Mouse (Mus musculus): ENCODE measurements around the gene Chst3. TPM values are rescaled to one million over a fixed set of nuclear protein-coding genes. Genes with fewer than 3 reads are reported as not detected.
"Not testable (repeated sequence)": the region's sequence is repeated elsewhere in the genome, so short reads cannot be mapped to it uniquely, and the experiment has no call there.

Gene Chst3
- polyA plus RNA-seq, 1 experiment from 2014 or later = 1.3 TPM

GRCm38 (mm10) chr10:60162973-60163255 is 56.1 kb downstream of the Chst3 start:
- no peaks in the 10 kb centered on the region for H3K36me3 ChIP-seq (ENCODE audit: control insufficient read depth, insufficient read depth, low read length)
- DNase-seq (ENCODE audit: low spot score) (no peak), ATAC-seq (ENCODE audit: low read depth) (no peak)
- no peaks in the 10 kb centered on the region for H3K4me1 ChIP-seq (ENCODE audit: control insufficient read depth, insufficient read depth, low read length)
- WGBS = 86% methylated on average over 6 of the region's 6 CpGs
- H3K9ac ChIP-seq (ENCODE audit: low read depth, low read length) = no peak overlapping the region
- H3K4me2 ChIP-seq (ENCODE audit: low read depth, low read length) = no peak overlapping the region
- no peak overlapping the region for H3K27ac ChIP-seq (replicated peaks; ENCODE audit: low read depth, low read length)
- no peak overlapping the region for H3K4me3 ChIP-seq (ENCODE audit: low read depth, low read length)
- H3K27me3 ChIP-seq (replicated peaks; ENCODE audit: control insufficient read depth, insufficient read depth, low read length) = no peaks in the 10 kb centered on the region
- no peaks in the 10 kb centered on the region for H3K9me3 ChIP-seq (ENCODE audit: control insufficient read depth, low read length)

- 83% methylated on average over 8 of the region's 8 CpGs for WGBS
- H3K36me3 ChIP-seq (ENCODE audit: control insufficient read depth, insufficient read depth, low read length); H3K27ac ChIP-seq (replicated peaks; ENCODE audit: low read depth, low read length); H3K4me1 ChIP-seq (ENCODE audit: control insufficient read depth, insufficient read depth, low read length); DNase-seq (ENCODE audit: low spot score); H3K4me3 ChIP-seq (ENCODE audit: low read depth, low read length); ATAC-seq (ENCODE audit: low read depth); H3K27me3 ChIP-seq (replicated peaks; ENCODE audit: control insufficient read depth, insufficient read depth, low read length); H3K9ac ChIP-seq (ENCODE audit: low read depth, low read length); H3K9me3 ChIP-seq (ENCODE audit: control insufficient read depth, low read length); H3K4me2 ChIP-seq (ENCODE audit: low read depth, low read length): not testable (repeated sequence)
These were observed 56.7 kb downstream of the Chst3 start for GRCm38 (mm10) chr10:60162184-60162972.

GRCm38 (mm10) chr10:60161397-60161796 is 57.7 kb downstream of the Chst3 start:
- not testable (repeated sequence) for H3K36me3 ChIP-seq (ENCODE audit: control insufficient read depth, insufficient read depth, low read length); H3K4me1 ChIP-seq (ENCODE audit: control insufficient read depth, insufficient read depth, low read length); H3K9ac ChIP-seq (ENCODE audit: low read depth, low read length); H3K9me3 ChIP-seq (ENCODE audit: control insufficient read depth, low read length); H3K27me3 ChIP-seq (replicated peaks; ENCODE audit: control insufficient read depth, insufficient read depth, low read length); H3K4me3 ChIP-seq (ENCODE audit: low read depth, low read length); H3K4me2 ChIP-seq (ENCODE audit: low read depth, low read length); DNase-seq (ENCODE audit: low spot score); H3K27ac ChIP-seq (replicated peaks; ENCODE audit: low read depth, low read length); ATAC-seq (ENCODE audit: low read depth)
- 76% methylated on average over 3 of the region's 3 CpGs for WGBS

GRCm38 (mm10) chr10:60158144-60158543 is 60.9 kb downstream of the Chst3 start:
- Histone ChIP-seq H3K9ac (ENCODE audit: low read depth, low read length) (no peak overlapping the region), H3K4me1 (ENCODE audit: control insufficient read depth, insufficient read depth, low read length) (no peaks in the 10 kb centered on the region), H3K27ac (replicated peaks; ENCODE audit: low read depth, low read length) (no peak overlapping the region), H3K9me3 (ENCODE audit: control insufficient read depth, low read length) (no peaks in the 10 kb centered on the region), H3K36me3 (ENCODE audit: control insufficient read depth, insufficient read depth, low read length) (no peaks in the 10 kb centered on the region), H3K4me3 (ENCODE audit: low read depth, low read length) (no peak overlapping the region), H3K4me2 (ENCODE audit: low read depth, low read length) (no peak overlapping the region), H3K27me3 (replicated peaks; ENCODE audit: control insufficient read depth, insufficient read depth, low read length) (no peaks in the 10 kb centered on the region)
- no peak for DNase-seq (ENCODE audit: low spot score)
- ATAC-seq (ENCODE audit: low read depth) = no peak
- 94% methylated on average over 3 of the region's 3 CpGs for WGBS

- no peaks in the 10 kb centered on the region for H3K27me3 ChIP-seq (replicated peaks; ENCODE audit: control insufficient read depth, insufficient read depth, low read length)
- H3K9me3 ChIP-seq (ENCODE audit: control insufficient read depth, low read length) = no peaks in the 10 kb centered on the region
- DNase-seq (ENCODE audit: low spot score) = no peak
- no peaks in the 10 kb centered on the region for H3K4me1 ChIP-seq (ENCODE audit: control insufficient read depth, insufficient read depth, low read length)
- no peaks in the 10 kb centered on the region for H3K36me3 ChIP-seq (ENCODE audit: control insufficient read depth, insufficient read depth, low read length)
- no peak overlapping the region for H3K4me2 ChIP-seq (ENCODE audit: low read depth, low read length)
- no peak overlapping the region for H3K9ac ChIP-seq (ENCODE audit: low read depth, low read length)
- no peak for ATAC-seq (ENCODE audit: low read depth)
- H3K4me3 ChIP-seq (ENCODE audit: low read depth, low read length) = no peak overlapping the region
- H3K27ac ChIP-seq (replicated peaks; ENCODE audit: low read depth, low read length) = no peak overlapping the region
These were observed 63.0 kb downstream of the Chst3 start for GRCm38 (mm10) chr10:60156016-60156415.

GRCm38 (mm10) chr10:60151107-60151663 is 67.9 kb downstream of the Chst3 start:
- no peak overlapping the region for H3K27ac ChIP-seq (replicated peaks; ENCODE audit: low read depth, low read length)
- 50% methylated on average over 5 of the region's 6 CpGs for WGBS
- no peaks in the 10 kb centered on the region for H3K9me3 ChIP-seq (ENCODE audit: control insufficient read depth, low read length)
- no peaks in the 10 kb centered on the region for H3K36me3 ChIP-seq (ENCODE audit: control insufficient read depth, insufficient read depth, low read length)
- peak; percentile 20 for DNase-seq (ENCODE audit: low spot score)
- H3K9ac ChIP-seq (ENCODE audit: low read depth, low read length) = no peak overlapping the region
- no peaks in the 10 kb centered on the region for H3K4me1 ChIP-seq (ENCODE audit: control insufficient read depth, insufficient read depth, low read length)
- no peaks in the 10 kb centered on the region for H3K27me3 ChIP-seq (replicated peaks; ENCODE audit: control insufficient read depth, insufficient read depth, low read length)
- peak; percentile 51; the same call in 1 of the 2 replicates for ATAC-seq (ENCODE audit: low read depth)
- no peak overlapping the region for H3K4me2 ChIP-seq (ENCODE audit: low read depth, low read length)
- H3K4me3 ChIP-seq (ENCODE audit: low read depth, low read length) = no peak overlapping the region

- 6% methylated on average over 5 of the region's 5 CpGs for WGBS
- H3K9me3 ChIP-seq (ENCODE audit: control insufficient read depth, low read length) = no peaks in the 10 kb centered on the region
- ATAC-seq (ENCODE audit: low read depth) (peak; percentile 46; the same call in 1 of the 2 replicates), DNase-seq (ENCODE audit: low spot score) (peak; percentile 83)
- H3K4me2 ChIP-seq (ENCODE audit: low read depth, low read length) = no peak overlapping the region
- H3K9ac ChIP-seq (ENCODE audit: low read depth, low read length) = no peak overlapping the region
- H3K27ac ChIP-seq (replicated peaks; ENCODE audit: low read depth, low read length) = no peak overlapping the region
- no peak overlapping the region for H3K4me3 ChIP-seq (ENCODE audit: low read depth, low read length)
- no peaks in the 10 kb centered on the region for H3K36me3 ChIP-seq (ENCODE audit: control insufficient read depth, insufficient read depth, low read length)
- no peaks in the 10 kb centered on the region for H3K4me1 ChIP-seq (ENCODE audit: control insufficient read depth, insufficient read depth, low read length)
- no peaks in the 10 kb centered on the region for H3K27me3 ChIP-seq (replicated peaks; ENCODE audit: control insufficient read depth, insufficient read depth, low read length)
These were observed 71.0 kb downstream of the Chst3 start for GRCm38 (mm10) chr10:60148087-60148486.

GRCm38 (mm10) chr10:60147510-60148047 is 71.5 kb downstream of the Chst3 start:
- H3K27me3 ChIP-seq (replicated peaks; ENCODE audit: control insufficient read depth, insufficient read depth, low read length); H3K9me3 ChIP-seq (ENCODE audit: control insufficient read depth, low read length); H3K4me3 ChIP-seq (ENCODE audit: low read depth, low read length); DNase-seq (ENCODE audit: low spot score); ATAC-seq (ENCODE audit: low read depth); H3K4me2 ChIP-seq (ENCODE audit: low read depth, low read length); H3K9ac ChIP-seq (ENCODE audit: low read depth, low read length); H3K4me1 ChIP-seq (ENCODE audit: control insufficient read depth, insufficient read depth, low read length); H3K36me3 ChIP-seq (ENCODE audit: control insufficient read depth, insufficient read depth, low read length); H3K27ac ChIP-seq (replicated peaks; ENCODE audit: low read depth, low read length): not testable (repeated sequence)
- 57% methylated on average over 10 of the region's 10 CpGs for WGBS
